Mouse (Mus musculus) embryonic stem cell, embryonic (primary cell): ENCODE measurements around the gene Vwa7.

ENCODE experiments used
- CTCF ChIA-PET, 4 experiments: fragments of 300-600 bp in 2 of 4; fragments of 350-600 bp in 2 of 4; sonication (Branson Sonifier 250); formaldehyde crosslinking; loops; one replicate each; lab custom pipeline; 2022; ENCODE audit warnings: inconsistent platforms in 2 of 4; lab: Charles Lee
- POLR2A ChIA-PET, 4 experiments: fragments of 300-600 bp in 2 of 4; fragments of 350-600 bp in 2 of 4; sonication (Branson Sonifier 250); formaldehyde crosslinking; loops; one replicate each; lab custom pipeline; 2022; ENCODE audit warnings: antibody characterized with exemption in 4 of 4, inconsistent platforms in 1 of 4; lab: Charles Lee

Gene Vwa7

DNA sequence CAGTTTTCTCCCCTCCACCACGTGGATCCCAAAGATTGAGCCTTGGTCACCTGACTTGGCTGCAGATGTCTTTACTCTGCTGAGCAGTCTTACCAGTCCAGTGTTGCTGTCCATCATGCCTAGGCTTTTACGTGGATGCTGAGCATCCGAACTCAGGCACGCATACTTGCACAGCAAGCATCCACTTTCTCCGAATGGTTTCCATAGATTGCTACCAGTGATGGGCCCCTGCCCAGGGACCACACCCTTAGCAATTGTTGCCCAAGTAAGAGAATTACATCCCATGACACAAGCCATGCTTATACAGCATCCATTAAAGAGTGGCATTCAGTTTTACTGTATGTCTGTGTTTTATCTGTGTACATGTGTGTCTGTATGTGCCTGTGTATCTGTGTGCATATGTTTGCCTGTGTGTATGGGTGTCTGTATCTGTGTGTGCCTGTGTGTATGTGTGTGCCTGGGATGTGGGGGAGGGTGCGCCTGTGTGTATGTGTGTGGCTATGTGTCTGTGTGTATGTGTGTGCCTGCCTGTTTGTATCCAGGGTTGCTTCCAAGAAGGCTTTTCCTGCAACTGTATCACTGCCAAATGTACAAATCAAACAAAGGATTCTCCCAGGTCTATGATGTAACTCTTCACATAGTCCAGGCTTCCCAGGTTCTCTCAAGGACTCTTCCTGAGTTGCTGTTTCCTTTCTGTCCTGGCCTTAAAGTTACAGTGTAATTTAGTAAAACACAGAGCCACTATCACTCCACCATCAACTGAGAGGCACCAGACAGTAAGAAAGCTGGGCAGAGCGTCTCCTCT lies 39.5 kb downstream of the Vwa7 start:
- POLR2A ChIA-PET, result interaction anchor here in 3 of 4 experiments (0.6 to 1.2 kb wide), 5 partner anchors 9 to 76 kb away, joined by 3 to 8 read pairs (median 3); partner anchors contain the start of gene Msh5 (in 1 of the 3)
- CTCF ChIA-PET, result interaction anchor here in 1 of 4 experiments (0.5 kb wide), 1 partner anchor 89 kb away, joined by 7 read pairs; no protein-coding TSS in a partner anchor

DNA sequence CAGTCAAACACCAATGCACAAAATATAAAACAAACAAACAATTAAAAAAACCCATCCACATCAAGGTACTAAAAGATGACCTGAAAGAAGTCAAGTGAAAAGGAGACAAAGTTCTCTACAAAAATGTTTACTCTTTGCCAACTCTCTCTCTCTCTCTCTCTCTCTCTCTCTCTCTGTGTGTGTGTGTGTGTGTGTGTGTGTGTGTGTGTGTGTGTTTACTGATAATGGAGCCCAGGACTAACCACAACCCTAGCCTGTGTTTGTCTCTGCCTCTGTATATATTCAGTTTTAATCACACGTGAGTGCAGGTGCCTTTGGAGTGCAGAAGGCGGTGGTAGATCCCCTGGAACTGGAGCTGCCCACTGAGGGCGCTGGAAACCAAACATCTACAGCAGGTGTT lies 40.7 kb downstream of the Vwa7 start:
- ChIA-PET POLR2A (interaction anchor here in 1 of 4 experiments (0.7 kb wide), 1 partner anchor 28 kb away, joined by 3 read pairs; no protein-coding TSS in a partner anchor), CTCF (no interaction called here)

DNA sequence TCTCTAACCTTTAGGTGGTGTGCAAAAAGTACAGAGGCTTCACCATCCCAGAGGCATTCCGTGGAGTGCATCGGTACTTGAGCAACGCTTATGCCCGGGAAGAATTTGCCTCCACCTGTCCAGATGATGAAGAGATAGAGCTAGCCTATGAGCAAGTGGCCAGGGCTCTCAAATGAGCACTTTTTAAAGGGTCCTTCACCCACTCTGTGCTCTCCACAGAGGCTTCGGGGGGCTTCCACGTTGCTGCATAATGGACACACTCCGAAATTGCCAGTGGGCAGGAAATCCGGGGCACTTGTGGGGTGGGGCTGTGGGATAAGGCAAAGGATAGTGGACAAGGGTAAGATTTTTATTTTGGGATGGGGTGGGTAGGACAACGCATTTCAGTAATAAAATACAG lies 41.9 kb downstream of the Vwa7 start:
- ChIA-PET CTCF (interaction anchor here (0.5 to 2.5 kb wide), 14 partner anchors 12 to 729 kb away, joined by 3 to 13 read pairs (median 4); partner anchors contain the start of genes Abhd16a (in 1 of the 4), Csnk2b (in 1 of the 4), Gpank1 (in 1 of the 4) and Msh5 (in 1 of the 4)), POLR2A (interaction anchor here in 3 of 4 experiments (0.6 to 5.6 kb wide), 46 partner anchors 10 to 327 kb away, joined by 3 to 105 read pairs (median 5); partner anchors contain the start of genes Ddx39b (in 3 of the 3), Msh5 (in 3 of the 3), Clic1 (in 2 of the 3) and D17H6S53E (in 2 of the 3))

DNA sequence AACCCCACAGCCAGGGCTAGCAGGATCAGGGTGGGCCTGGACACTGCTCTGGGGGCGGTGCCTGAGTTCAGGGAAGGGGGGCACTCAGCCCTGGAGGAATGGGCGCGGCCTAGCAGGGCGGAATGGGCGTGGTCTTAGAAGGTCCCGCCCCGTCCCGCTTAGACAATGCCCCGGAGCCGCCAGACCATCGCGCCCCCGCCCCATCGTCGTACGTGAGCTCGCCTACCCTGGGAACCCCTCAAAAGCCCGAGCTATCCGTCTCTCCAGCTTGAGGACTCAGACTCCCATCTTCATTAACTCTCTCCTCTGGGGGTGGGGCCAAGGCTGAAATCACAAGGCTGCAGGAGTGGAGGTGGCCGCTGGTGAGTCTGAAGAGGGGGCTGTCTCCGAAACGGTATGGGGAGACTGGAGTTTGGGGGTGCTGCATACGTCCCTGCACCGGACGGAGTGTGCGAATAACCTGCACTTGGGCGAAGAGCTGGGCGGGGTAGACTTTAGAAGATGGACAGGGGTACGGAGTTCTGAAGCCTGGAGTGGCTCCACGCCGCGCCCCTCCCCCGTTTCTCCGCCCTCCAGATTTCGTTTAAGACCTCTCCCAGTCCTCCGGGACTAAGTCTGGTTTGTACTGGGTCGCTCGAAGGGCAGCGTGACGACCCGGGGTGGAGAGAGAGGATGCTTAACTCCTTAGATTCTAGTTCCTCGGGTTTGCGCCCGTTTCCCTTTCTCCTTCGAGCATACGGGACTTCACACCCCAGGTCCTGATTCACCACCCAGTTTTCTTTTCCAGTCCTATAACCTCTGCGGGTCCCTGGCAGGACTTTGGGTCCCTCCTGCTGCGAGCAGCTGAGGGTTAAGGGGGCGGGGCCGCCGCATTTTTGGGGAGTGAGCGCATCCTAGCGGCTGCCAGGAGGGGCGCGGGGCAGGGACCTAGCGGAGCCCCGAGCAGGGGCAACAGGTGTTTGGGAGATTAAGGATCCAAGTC lies 42.8 kb downstream of the Vwa7 start, which contains the start of gene Ddah2:
Ddah2 (plus strand) TSS at position 125 of the 982 bp plus-strand sequence.
- ChIA-PET POLR2A (interaction anchor here in 3 of 4 experiments (0.6 to 5.6 kb wide), 74 partner anchors 8 to 412 kb away, joined by 3 to 105 read pairs (median 4); partner anchors contain the start of genes Clic1 (in 3 of the 3), Ddx39b (in 3 of the 3), Ly6g6e (in 3 of the 3) and Msh5 (in 3 of the 3)), CTCF (interaction anchor here (0.5 to 2.5 kb wide), 23 partner anchors 9 to 728 kb away, joined by 3 to 13 read pairs (median 4); partner anchors contain the start of genes Abhd16a (in 1 of the 4), Clic1 (in 1 of the 4), Csnk2b (in 1 of the 4) and Gpank1 (in 1 of the 4))

DNA sequence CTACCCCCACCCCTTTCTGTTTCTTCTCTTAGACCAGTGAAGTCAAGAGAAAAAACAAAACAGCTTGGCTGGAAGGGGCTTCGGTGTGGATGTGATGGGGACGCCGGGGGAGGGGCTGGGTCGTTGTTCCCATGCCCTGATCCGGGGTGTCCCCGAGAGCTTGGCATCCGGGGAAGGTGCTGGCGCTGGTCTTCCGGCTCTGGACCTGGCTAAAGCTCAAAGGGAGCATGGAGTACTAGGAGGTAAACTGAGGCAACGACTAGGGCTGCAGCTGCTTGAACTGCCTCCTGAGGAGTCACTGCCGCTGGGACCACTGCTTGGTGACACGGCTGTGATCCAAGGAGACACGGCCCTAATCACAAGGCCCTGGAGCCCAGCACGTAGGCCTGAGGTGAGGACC lies 43.7 kb downstream of the Vwa7 start:
- CTCF ChIA-PET, result interaction anchor here in 3 of 4 experiments (0.8 to 2.5 kb wide), 13 partner anchors 10 to 114 kb away, joined by 3 to 13 read pairs (median 5); partner anchors contain the start of genes Msh5 (in 2 of the 3) and Clic1 (in 1 of the 3)
- POLR2A ChIA-PET, result interaction anchor here in 3 of 4 experiments (0.5 to 5.6 kb wide), 52 partner anchors 9 to 413 kb away, joined by 3 to 105 read pairs (median 5); partner anchors contain the start of genes Clic1 (in 3 of the 3), Msh5 (in 3 of the 3), Ddx39b (in 2 of the 3) and Ly6g6e (in 2 of the 3)

DNA sequence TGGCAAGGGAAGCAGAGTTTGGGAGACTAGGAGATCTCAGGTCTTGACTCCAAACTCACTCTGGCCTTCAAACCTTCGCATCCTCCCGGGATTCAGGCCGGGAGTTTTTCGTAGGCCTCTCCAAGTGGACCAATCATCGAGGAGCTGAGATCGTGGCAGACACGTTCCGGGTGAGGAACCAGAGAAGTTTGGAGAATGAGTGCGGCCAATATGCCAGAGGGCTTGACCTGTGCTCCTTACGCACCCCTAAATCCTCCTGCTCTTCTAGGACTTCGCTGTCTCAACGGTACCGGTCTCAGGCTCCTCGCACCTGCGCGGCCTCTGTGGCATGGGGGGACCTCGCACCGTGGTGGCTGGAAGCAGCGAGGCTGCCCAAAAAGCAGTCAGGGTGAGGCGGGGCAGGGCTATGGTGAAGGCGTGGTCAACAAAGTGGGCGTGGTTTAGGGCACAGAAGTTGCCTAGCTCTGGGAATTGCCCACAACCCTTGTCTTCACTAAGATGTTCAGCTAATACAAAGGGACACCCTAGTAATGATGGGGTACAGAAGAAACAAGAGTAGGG lies 44.4 kb downstream of the Vwa7 start:
- CTCF ChIA-PET, result interaction anchor here in 2 of 4 experiments (0.8 to 1.6 kb wide), 9 partner anchors 9 to 108 kb away, joined by 3 to 6 read pairs (median 4); partner anchors contain the start of gene Msh5 (in 1 of the 2)
- POLR2A ChIA-PET, result interaction anchor here in 3 of 4 experiments (0.6 to 5.6 kb wide), 29 partner anchors 9 to 187 kb away, joined by 3 to 105 read pairs (median 5); partner anchors contain the start of genes Msh5 (in 3 of the 3), Clic1 (in 2 of the 3), Ly6g6e (in 2 of the 3) and Csnk2b (in 1 of the 3)

DNA sequence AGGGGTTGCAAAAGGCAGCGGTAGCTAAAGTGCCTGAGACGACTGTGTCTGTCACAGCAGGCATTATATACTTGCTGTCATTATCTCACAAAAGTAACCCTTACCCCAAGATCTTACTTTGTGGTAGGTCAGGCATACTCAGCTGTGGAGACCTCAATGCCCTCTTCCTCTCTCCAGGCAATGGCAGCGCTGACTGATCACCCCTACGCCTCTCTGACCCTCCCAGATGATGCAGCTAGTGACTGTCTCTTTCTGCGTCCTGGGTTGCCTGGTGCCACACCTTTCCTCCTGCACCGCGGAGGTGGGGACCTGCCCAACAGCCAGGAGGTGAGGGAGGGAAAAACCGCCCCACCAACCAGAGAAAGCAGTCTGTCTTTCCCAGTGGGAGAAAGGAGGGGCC lies 44.9 kb downstream of the Vwa7 start:
- CTCF ChIA-PET, result interaction anchor here in 1 of 4 experiments (0.8 to 1.6 kb wide), 5 partner anchors 9 to 109 kb away, joined by 3 to 5 read pairs (median 4); no protein-coding TSS in a partner anchor
- POLR2A ChIA-PET, result interaction anchor here (0.6 to 5.6 kb wide), 32 partner anchors 10 to 186 kb away, joined by 3 to 105 read pairs (median 4); partner anchors contain the start of genes Msh5 (in 3 of the 4), Clic1 (in 2 of the 4), Ddx39b (in 2 of the 4) and Ly6g6e (in 2 of the 4)

DNA sequence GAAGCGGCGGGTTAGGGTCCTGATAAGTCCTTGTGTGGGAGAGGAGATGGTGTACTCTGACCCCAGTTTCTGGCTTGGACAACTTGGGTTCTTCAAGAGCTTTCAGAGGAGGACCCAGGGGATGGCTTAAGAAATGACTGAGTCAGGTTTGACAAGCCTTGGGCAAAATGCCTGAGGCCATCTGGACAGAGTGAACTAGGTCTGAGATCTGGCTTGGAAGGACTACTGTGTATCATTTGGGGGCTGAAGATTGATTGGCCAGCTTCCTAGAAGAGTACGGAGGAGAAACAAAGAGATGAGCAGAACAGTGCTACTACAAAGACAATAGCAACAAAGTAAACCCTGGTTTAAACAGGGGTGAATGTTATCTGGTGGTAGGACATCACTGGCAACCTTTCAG lies 47.1 kb downstream of the Vwa7 start:
- ChIA-PET POLR2A (interaction anchor here in 2 of 4 experiments (0.5 to 5.6 kb wide), 20 partner anchors 10 to 188 kb away, joined by 3 to 82 read pairs (median 4); partner anchors contain the start of genes Clic1 (in 2 of the 2), Ly6g6e (in 2 of the 2), Msh5 (in 1 of the 2) and Sapcd1 (in 1 of the 2)), CTCF (interaction anchor here in 2 of 4 experiments (1.0 to 1.3 kb wide), 4 partner anchors 17 to 42 kb away, joined by 3 to 5 read pairs (median 4); partner anchors contain the start of genes Abhd16a (in 1 of the 2) and Msh5 (in 1 of the 2))

DNA sequence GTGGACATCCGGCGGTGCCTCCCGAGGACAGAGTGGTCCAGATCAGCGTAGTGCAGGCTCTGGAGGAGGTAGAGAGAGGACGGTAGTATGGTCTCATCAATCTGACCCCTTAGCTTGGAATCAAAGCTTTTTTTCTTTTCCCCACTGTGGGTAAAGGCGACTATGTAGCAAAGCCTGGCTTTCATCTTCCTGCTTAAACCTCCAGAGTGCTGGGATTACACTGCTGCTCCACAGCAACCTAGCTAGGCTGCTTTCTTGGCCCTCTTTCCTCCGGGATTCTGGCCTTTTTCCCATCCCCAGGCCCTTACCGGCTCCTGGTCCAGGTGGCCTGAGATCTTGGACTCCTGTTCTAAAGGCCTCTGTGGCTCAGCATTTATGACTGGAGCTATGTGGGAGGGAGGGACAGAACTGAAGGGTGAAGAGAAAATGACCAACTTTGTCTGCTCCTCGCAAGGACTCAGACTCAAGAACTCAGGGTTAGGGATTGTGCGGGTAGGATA lies 48.0 kb downstream of the Vwa7 start:
- POLR2A ChIA-PET, result interaction anchor here in 3 of 4 experiments (0.6 to 2.0 kb wide), 22 partner anchors 9 to 187 kb away, joined by 3 to 16 read pairs (median 4); partner anchors contain the start of genes Ly6g6e (in 2 of the 3), Msh5 (in 2 of the 3), Clic1 (in 1 of the 3) and Ddx39b (in 1 of the 3)
- CTCF ChIA-PET, result interaction anchor here in 3 of 4 experiments (0.9 to 1.3 kb wide), 8 partner anchors 10 to 104 kb away, joined by 3 to 5 read pairs (median 4); partner anchors contain the start of genes Abhd16a (in 1 of the 3) and Msh5 (in 1 of the 3)

DNA sequence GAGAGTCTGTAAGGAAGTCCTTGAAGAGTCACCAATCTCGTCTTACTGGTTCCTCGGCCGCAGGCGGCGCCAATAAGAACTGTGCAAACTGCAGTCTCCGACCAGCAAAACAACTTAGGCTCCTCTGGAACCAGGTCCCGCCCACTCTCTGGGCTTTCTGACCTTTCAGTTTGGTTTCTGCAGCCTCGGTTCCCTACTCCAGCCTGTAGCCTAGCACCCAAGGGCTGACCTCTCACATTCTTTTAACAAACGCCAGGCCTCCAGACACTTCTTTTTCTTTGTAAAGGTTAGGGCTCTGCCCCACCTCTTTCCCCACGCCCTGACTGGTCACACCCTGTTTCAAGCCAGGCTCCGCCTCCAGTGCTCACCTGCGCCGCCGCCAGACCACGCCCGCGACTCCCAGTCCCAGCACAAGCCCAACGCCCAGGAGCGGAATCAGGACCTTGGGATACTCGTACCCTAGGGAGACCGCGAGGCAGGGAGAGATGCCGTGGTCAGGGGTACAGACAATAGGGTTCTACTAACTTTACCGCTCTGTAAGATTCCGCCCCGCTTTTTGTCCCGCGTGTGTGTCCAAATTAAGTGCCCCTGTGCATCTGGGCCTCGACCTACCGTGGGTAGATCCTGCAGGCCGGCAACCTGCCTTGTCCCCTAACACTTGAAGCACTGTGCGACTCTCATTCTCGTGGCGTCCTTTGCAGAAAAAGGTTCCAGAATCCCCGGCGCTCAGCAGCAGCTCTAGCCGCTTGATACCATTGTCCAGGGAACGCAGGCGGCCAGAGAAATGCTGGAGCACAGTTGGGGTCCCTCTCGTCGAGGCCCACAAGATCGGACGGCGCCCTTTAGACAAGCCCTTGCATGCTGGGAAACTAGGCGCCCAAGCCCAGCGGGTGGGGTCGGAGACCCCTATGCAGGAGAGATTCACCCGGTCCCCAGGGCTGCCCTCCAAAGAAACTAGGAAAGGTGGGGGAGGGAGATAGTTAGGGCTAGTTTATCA lies 48.9 kb downstream of the Vwa7 start, which contains the start of gene Ly6g6c:
Ly6g6c (plus strand) TSS at position 438 of the 997 bp plus-strand sequence.
- ChIA-PET CTCF (interaction anchor here in 3 of 4 experiments (0.6 to 1.2 kb wide), 5 partner anchors 9 to 104 kb away, joined by 3 to 4 read pairs (median 4); no protein-coding TSS in a partner anchor), POLR2A (interaction anchor here in 3 of 4 experiments (0.8 to 2.0 kb wide), 8 partner anchors 9 to 176 kb away, joined by 3 to 16 read pairs (median 6); partner anchors contain the start of genes Ly6g6e (in 2 of the 3), Clic1 (in 1 of the 3), Ddx39b (in 1 of the 3) and Msh5 (in 1 of the 3))

DNA sequence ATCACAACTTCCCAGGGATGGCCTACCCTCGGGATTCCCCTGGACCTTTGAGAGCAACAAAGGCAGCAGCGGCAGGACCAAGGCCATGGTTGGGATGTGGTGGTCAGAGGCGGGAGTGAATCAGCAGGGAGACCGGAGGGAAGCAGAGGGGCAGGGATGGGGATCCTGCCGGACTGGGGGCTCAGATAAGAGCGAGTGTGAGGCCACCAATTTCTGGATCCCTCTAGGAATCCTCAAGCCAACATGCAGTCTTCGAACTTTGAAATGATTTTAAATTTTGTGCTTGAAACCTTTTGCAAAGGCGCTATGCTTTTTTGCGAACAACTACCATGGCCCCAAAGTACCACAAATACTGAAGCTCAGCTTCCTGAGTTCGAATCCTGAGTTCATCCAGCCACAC lies 49.7 kb downstream of the Vwa7 start, which contains the start of gene Mpig6b:
Mpig6b (minus strand) TSS at position 101 of the 400 bp plus-strand sequence.
- POLR2A ChIA-PET, result interaction anchor here in 3 of 4 experiments (0.8 to 1.4 kb wide), 3 partner anchors 8 to 19 kb away, joined by 3 to 5 read pairs (median 4); partner anchors contain the start of genes Ly6g6e (in 1 of the 3) and Msh5 (in 1 of the 3)
- CTCF ChIA-PET, result interaction anchor here in 1 of 4 experiments (0.6 kb wide), 1 partner anchor 116 kb away, joined by 3 read pairs; no protein-coding TSS in a partner anchor

DNA sequence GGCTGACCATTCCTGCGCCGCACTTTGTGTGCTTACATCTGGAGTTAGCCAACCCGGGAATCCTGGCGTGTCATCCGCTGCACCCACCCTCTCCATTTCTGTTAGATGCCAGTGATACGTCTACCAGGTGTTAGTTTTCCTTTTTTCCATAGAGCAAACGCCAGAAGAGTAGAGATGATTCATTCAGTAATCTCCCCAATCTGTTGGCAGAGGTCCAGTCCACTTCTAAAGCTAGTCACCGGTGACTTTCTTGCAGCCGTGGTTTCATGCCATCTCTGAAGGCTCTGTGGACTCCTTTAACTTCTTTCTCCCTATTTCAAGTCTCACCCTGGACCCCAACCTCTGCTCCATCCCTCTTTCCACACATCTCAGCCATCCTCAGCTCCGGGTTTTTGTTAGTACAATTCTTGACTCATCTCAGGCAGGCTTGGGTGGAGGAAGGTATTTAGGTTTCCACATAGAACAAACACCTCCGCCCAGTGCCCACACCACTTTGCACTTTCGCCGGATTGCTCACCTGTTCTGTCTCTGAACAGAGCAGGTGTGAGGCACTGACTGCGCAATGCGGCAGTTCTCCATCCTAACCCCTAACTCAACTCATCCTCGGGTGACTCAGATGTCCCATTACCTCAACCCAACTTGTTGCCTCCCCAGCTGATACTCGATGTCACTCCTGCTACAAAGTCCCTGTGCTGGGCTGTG lies 52.0 kb downstream of the Vwa7 start:
- ChIA-PET CTCF (no interaction called here), POLR2A (interaction anchor here in 3 of 4 experiments (0.6 to 2.2 kb wide), 4 partner anchors 9 to 122 kb away, joined by 3 to 5 read pairs (median 3); partner anchors contain the start of gene Ddah2 (in 1 of the 3))
